Mouse (Mus musculus): ENCODE measurements around the gene Olfr155. TPM values are rescaled to one million over a fixed set of nuclear protein-coding genes. Genes with fewer than 3 reads are reported as not detected.

The Olfr155 gene
- polyA plus RNA-seq, 1 experiment = not detected

DNA sequence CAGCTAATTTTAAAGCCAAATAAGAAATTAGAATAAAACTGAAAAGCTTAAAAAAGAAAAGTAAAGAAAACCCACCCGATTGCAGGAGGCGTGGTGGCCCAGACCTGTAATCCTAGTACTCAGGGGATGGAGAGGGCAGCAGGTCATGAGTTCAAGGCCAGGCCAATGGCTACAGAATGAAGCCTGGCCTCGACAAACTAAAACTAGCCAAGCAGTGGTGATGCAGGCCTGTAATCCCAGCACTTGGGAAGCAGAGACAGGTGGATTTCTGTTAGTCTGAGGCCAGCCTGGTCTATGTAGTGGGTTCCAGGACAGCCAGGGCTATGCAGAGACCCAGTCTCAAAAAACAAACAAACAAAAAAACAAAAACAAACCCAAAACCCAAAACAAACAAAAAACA, 13.0 kb upstream of the Olfr155 start:
- TF ChIP-seq CTCF (IDR thresholded peaks at IDR 0.05; ENCODE audit: extremely low read depth, insufficient read length, insufficient replicate concordance, low read depth, low read length) = no peak
- no peak for TF ChIP-seq POLR2A (IDR thresholded peaks at IDR 0.05; ENCODE audit: low read depth, low read length)
- WGBS = 67% methylated on average over 3 of the region's 3 CpGs
- no peaks in the 10 kb centered on the region for H3K27me3 ChIP-seq (ENCODE audit: control insufficient read depth, insufficient read depth, low read length)
- no peak overlapping the region for H3K27ac ChIP-seq (ENCODE audit: insufficient read depth, low read depth, low read length)
- H3K36me3 ChIP-seq (ENCODE audit: control insufficient read depth, insufficient read depth, low read length) = no peaks in the 10 kb centered on the region
- no peaks in the 10 kb centered on the region for H3K4me1 ChIP-seq (ENCODE audit: control insufficient read depth, insufficient read depth, insufficient read length, low read length)
- H3K4me3 ChIP-seq (ENCODE audit: low read depth, low read length) = no peak overlapping the region

DNA sequence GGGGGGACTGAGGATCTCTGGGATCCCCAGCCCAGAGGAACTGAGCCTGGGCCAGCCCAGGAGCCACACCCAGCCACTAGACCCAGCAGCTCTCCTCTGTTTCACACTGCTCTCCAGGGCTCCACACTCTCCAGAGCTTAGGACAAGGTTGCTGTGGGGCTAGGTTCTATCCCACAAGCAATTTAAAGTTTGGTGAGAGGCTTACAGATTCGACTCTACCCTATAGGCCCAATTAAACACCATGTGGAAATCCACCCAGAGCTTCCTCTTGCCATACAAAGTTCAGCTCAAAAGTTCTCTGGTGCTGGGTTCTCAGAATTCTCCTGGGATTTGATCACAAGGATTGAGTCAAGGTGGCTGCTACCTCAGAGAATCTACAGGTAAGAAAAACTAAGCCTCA, 11.3 kb upstream of the Olfr155 start, which contains the start of gene Olfr157:
Gene Olfr157, minus strand, starts transcription at position 101 of the 400 bp plus-strand sequence.
- Histone ChIP-seq H3K36me3 (ENCODE audit: control insufficient read depth, insufficient read depth, low read length) (no peaks in the 10 kb centered on the region), H3K27ac (ENCODE audit: insufficient read depth, low read depth, low read length) (no peak within 1 kb of the TSS), H3K4me3 (ENCODE audit: low read depth, low read length) (no peak within 1 kb of the TSS), H3K4me1 (ENCODE audit: control insufficient read depth, insufficient read depth, insufficient read length, low read length) (no peaks in the 10 kb centered on the region), H3K27me3 (ENCODE audit: control insufficient read depth, insufficient read depth, low read length) (no peaks in the 10 kb centered on the region)
- TF ChIP-seq POLR2A (IDR thresholded peaks at IDR 0.05; ENCODE audit: low read depth, low read length) = no peak
- no peak for TF ChIP-seq CTCF (IDR thresholded peaks at IDR 0.05; ENCODE audit: extremely low read depth, insufficient read length, insufficient replicate concordance, low read depth, low read length)
- WGBS = 54% methylated on average over 1 of the region's 1 CpGs

DNA sequence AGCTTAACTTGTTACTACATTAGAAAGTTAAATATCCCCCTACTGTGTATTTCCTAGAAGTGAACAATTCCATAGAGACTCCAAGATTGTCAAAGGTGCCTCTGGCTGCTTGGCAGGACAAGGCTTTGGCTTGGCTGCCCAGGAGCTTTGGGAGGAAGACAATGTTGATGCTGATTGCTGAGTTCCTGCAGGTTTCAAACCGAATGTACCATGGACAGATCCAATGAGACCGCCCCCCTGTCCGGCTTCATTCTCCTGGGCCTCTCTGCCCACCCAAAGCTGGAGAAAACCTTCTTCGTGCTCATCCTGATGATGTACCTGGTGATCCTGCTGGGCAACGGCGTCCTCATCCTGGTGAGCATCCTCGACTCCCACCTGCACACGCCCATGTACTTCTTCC, 2.7 kb downstream of the Olfr155 start:
- Histone ChIP-seq H3K4me1 (ENCODE audit: control insufficient read depth, insufficient read depth, insufficient read length, low read length) (no peaks in the 10 kb centered on the region), H3K36me3 (ENCODE audit: control insufficient read depth, insufficient read depth, low read length) (no peaks in the 10 kb centered on the region), H3K4me3 (ENCODE audit: low read depth, low read length) (no peak overlapping the region), H3K27me3 (ENCODE audit: control insufficient read depth, insufficient read depth, low read length) (no peaks in the 10 kb centered on the region), H3K27ac (ENCODE audit: insufficient read depth, low read depth, low read length) (no peak overlapping the region)
- no peak for TF ChIP-seq CTCF (IDR thresholded peaks at IDR 0.05; ENCODE audit: extremely low read depth, insufficient read length, insufficient replicate concordance, low read depth, low read length)
- no peak for TF ChIP-seq POLR2A (IDR thresholded peaks at IDR 0.05; ENCODE audit: low read depth, low read length)
- 71% methylated on average over 8 of the region's 8 CpGs for WGBS

DNA sequence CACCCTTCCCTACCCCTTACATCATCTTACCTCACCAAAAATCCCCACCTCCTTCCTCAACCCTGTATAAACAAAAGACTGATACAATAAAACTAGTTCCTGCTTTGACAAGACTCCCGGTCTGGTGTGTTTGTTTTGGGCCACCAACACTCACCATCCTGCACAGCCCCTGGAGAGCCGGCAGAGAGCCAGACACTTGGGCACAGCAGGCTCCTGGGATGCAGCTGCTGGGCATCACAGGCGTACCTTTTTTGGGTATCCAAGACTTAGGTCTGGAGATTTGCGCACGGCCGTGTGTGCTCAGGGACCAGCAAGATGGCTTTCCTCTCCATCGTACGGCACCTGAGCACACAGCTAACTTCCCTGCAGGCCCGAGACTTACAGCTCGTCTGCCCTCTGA, 8.5 kb downstream of the Olfr155 start:
- H3K27me3 ChIP-seq (ENCODE audit: control insufficient read depth, insufficient read depth, low read length) = no peaks in the 10 kb centered on the region
- no peak overlapping the region for H3K4me3 ChIP-seq (ENCODE audit: low read depth, low read length)
- H3K36me3 ChIP-seq (ENCODE audit: control insufficient read depth, insufficient read depth, low read length) = no peaks in the 10 kb centered on the region
- no peak overlapping the region for H3K27ac ChIP-seq (ENCODE audit: insufficient read depth, low read depth, low read length)
- H3K4me1 ChIP-seq (ENCODE audit: control insufficient read depth, insufficient read depth, insufficient read length, low read length) = no peaks in the 10 kb centered on the region
- TF ChIP-seq CTCF (IDR thresholded peaks at IDR 0.05; ENCODE audit: extremely low read depth, insufficient read length, insufficient replicate concordance, low read depth, low read length) (no peak), POLR2A (IDR thresholded peaks at IDR 0.05; ENCODE audit: low read depth, low read length) (no peak)
- 73% methylated on average over 10 of the region's 10 CpGs for WGBS

DNA sequence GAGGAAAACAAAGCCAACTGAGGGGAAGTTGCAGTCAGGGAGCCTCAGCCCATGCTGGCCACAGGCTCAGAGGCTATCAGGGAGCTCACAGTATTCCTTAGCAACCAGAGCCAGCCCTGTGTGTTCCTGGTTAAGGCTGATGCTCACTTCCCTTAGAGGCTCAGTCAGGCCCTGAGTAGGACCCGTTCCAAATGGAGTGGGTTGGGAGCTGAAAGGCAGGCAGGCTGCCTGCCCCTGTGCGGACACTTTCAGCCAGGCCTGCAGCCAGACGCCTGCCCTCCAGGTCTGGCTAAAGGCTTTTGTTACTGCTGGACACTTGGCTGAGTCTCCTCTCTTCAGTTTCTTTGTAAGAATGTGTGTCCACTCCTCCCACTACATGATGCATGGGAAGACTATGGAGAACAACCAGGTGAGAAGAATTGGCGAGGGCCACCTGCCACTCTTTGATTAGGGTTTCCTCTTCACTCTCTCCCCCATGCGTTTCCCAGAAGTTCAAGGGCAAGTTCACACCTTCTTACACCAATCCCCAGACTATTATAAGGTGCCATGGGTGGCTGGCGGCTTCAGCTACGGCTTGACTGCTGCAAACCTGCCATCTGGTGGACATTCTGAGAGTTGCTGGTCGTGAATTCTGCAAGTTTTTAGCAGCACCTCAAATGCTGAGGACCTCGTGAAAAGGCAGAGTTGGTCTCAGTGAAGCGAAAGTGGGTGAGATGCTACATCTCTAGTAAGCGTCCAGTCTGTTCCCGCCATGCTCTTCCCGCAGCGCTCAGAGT, 9.6 kb downstream of the Olfr155 start:
- H3K36me3 ChIP-seq (ENCODE audit: control insufficient read depth, insufficient read depth, low read length) = no peaks in the 10 kb centered on the region
- no peaks in the 10 kb centered on the region for H3K27me3 ChIP-seq (ENCODE audit: control insufficient read depth, insufficient read depth, low read length)
- no peak overlapping the region for H3K27ac ChIP-seq (ENCODE audit: insufficient read depth, low read depth, low read length)
- peak; percentile 81; the same call in 1 of the 2 replicates for TF ChIP-seq CTCF (IDR thresholded peaks at IDR 0.05; ENCODE audit: extremely low read depth, insufficient read length, insufficient replicate concordance, low read depth, low read length)
- TF ChIP-seq POLR2A (IDR thresholded peaks at IDR 0.05; ENCODE audit: low read depth, low read length) = no peak
- no peaks in the 10 kb centered on the region for H3K4me1 ChIP-seq (ENCODE audit: control insufficient read depth, insufficient read depth, insufficient read length, low read length)
- no peak overlapping the region for H3K4me3 ChIP-seq (ENCODE audit: low read depth, low read length)
- WGBS = 18% methylated on average over 14 of the region's 14 CpGs

DNA sequence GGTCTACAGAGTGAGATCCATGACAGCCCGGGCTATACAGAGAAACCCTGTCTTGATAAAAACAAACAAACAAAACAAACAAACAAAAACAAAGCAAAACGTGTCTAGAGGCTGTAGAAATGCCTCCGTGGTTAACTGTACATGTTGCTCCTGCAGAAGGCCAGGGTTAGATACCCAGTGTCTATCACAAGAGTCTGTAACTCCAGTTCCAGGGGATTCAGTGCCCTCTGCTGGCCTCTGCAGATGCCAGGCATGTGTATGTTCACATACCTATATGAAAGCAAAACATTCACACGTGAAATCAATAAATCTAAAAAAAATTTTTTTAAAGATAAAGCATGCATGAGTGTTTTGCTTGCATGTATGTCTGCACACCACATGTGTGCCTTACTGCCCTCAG, 11.9 kb downstream of the Olfr155 start:
- TF ChIP-seq CTCF (IDR thresholded peaks at IDR 0.05; ENCODE audit: extremely low read depth, insufficient read length, insufficient replicate concordance, low read depth, low read length) = no peak
- no peak for TF ChIP-seq POLR2A (IDR thresholded peaks at IDR 0.05; ENCODE audit: low read depth, low read length)
- no peaks in the 10 kb centered on the region for H3K4me1 ChIP-seq (ENCODE audit: control insufficient read depth, insufficient read depth, insufficient read length, low read length)
- no peaks in the 10 kb centered on the region for H3K27me3 ChIP-seq (ENCODE audit: control insufficient read depth, insufficient read depth, low read length)
- no peak overlapping the region for H3K4me3 ChIP-seq (ENCODE audit: low read depth, low read length)
- no peaks in the 10 kb centered on the region for H3K36me3 ChIP-seq (ENCODE audit: control insufficient read depth, insufficient read depth, low read length)
- 54% methylated on average over 4 of the region's 4 CpGs for WGBS
- H3K27ac ChIP-seq (ENCODE audit: insufficient read depth, low read depth, low read length) = no peak overlapping the region

DNA sequence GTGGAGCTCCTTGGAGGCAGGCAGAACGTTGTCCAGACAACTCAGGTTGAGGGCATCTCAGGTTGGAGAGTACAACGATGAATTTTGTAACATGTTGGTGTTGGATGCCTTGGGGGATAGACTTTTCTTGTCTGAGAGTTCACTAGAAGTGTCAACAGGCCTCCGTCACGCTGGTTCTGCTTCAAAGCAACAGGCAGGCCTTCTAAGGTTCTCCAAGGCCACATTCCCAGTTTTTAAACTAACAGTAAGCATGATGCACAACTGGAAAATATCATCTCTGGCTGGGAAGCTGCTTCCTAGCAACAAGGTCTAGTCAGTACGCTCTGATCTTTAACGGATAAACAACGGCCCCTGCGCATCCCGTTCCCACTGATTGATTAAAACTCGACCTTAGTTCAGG, 18.5 kb downstream of the Olfr155 start:
- TF ChIP-seq CTCF (IDR thresholded peaks at IDR 0.05; ENCODE audit: extremely low read depth, insufficient read length, insufficient replicate concordance, low read depth, low read length) = no peak
- TF ChIP-seq POLR2A (IDR thresholded peaks at IDR 0.05; ENCODE audit: low read depth, low read length) = no peak
- WGBS = 87% methylated on average over 10 of the region's 10 CpGs
- no peaks in the 10 kb centered on the region for H3K4me1 ChIP-seq (ENCODE audit: control insufficient read depth, insufficient read depth, insufficient read length, low read length)
- H3K27me3 ChIP-seq (ENCODE audit: control insufficient read depth, insufficient read depth, low read length) = no peaks in the 10 kb centered on the region
- no peak overlapping the region for H3K4me3 ChIP-seq (ENCODE audit: low read depth, low read length)
- H3K27ac ChIP-seq (ENCODE audit: insufficient read depth, low read depth, low read length) = no peak overlapping the region
- no peaks in the 10 kb centered on the region for H3K36me3 ChIP-seq (ENCODE audit: control insufficient read depth, insufficient read depth, low read length)

Measured in small intestine, adult 2 months (tissue).